Comparison of ENCODE assay signal across 8 mouse cellular contexts in genomic region chr9:113932501-113932900, GRCm38 (mm10). TPM values are rescaled to one million over a fixed set of nuclear protein-coding genes. Genes with fewer than 3 reads are reported as not detected.
DNase-seq lines count a peak whose midpoint lies in the region; ATAC-seq and TF ChIP-seq lines count a peak whose summit lies in the region.

No protein-coding gene starts in this region.

- H3K4me2 ChIP-seq in heart, embryonic 16.5 days (ENCODE audit: low read depth, low read length), result peak overlapping the region; percentile 64
- peak overlapping the region; percentile 76 for H3K4me2 ChIP-seq in limb, embryonic 13.5 days (replicated peaks)

- no peak for ATAC-seq in heart, embryonic 16.5 days (replicated peaks; ENCODE audit: extremely low read depth, insufficient read depth, low FRiP score)
- ATAC-seq in limb, embryonic 13.5 days (ENCODE audit: low FRiP score, low read depth), result no peak

- no peaks in the 10 kb centered on the region for H3K36me3 ChIP-seq in heart, embryonic 16.5 days (ENCODE audit: control insufficient read depth, insufficient read depth)
- no peaks in the 10 kb centered on the region for H3K36me3 ChIP-seq in limb, embryonic 13.5 days

- peaks cover 3% of the 10 kb centered on the region; the same call in 1 of the 2 replicates for H3K4me1 ChIP-seq in lung, adult 2 months (ENCODE audit: control insufficient read depth, insufficient read depth, low read length)
- peaks cover 23% of the 10 kb centered on the region for H3K4me1 ChIP-seq in heart, embryonic 16.5 days (ENCODE audit: control insufficient read depth, insufficient read depth, low read length)
- H3K4me1 ChIP-seq in limb, embryonic 13.5 days, result peaks cover 32% of the 10 kb centered on the region

- TF ChIP-seq POLR2A in lung, adult 2 months (IDR thresholded peaks at IDR 0.05; ENCODE audit: borderline replicate concordance, extremely low read depth, low read depth, low read length), result no peak

- no peak for TF ChIP-seq CTCF in lung, adult 2 months (IDR thresholded peaks at IDR 0.05; ENCODE audit: insufficient read depth, low read length)

- peak overlapping the region; percentile 84 for H3K27ac ChIP-seq in heart, embryonic 16.5 days (ENCODE audit: low read length)
- H3K27ac ChIP-seq in limb, embryonic 13.5 days, result peak overlapping the region; percentile 24; the same call in 1 of the 2 replicates

- H3K27me3 ChIP-seq in heart, embryonic 16.5 days (ENCODE audit: control insufficient read depth, insufficient read depth, low read length), result no peaks in the 10 kb centered on the region
- H3K27me3 ChIP-seq in limb, embryonic 13.5 days, result no peaks in the 10 kb centered on the region

- peak; percentile 10 for DNase-seq in lung, adult 2 months
- no peak for DNase-seq in lung, postnatal 36 days
- DNase-seq in adrenal gland, postnatal 36 days, result peak; percentile 17 to 30
- peak; percentile 4 for DNase-seq in retina, postnatal 1 day
- DNase-seq in frontal cortex, postnatal 10 days (ENCODE audit: low spot score in 2 of 2), result no peak
- no peak for DNase-seq in layer of hippocampus, adult 11-12 months (ENCODE audit: low spot score)

- peak overlapping the region; percentile 1 for H3K4me3 ChIP-seq in lung, adult 2 months (replicated peaks; ENCODE audit: extremely low read depth, low read depth, low read length)
- peak overlapping the region; percentile 98 for H3K4me3 ChIP-seq in heart, embryonic 16.5 days (ENCODE audit: low read length)
- peak overlapping the region; percentile 99 for H3K4me3 ChIP-seq in limb, embryonic 13.5 days

- H3K9me3 ChIP-seq in heart, embryonic 16.5 days (replicated peaks; ENCODE audit: control insufficient read depth, low read length), result no peaks in the 10 kb centered on the region
- no peaks in the 10 kb centered on the region for H3K9me3 ChIP-seq in limb, embryonic 13.5 days

- peak overlapping the region; percentile 98 for H3K9ac ChIP-seq in heart, embryonic 16.5 days (ENCODE audit: low read length)
- peak overlapping the region; percentile 96 for H3K9ac ChIP-seq in limb, embryonic 13.5 days

- WGBS in lung, adult 2 months, result 11% methylated on average over 11 of the region's 11 CpGs
- 19% methylated on average over 11 of the region's 11 CpGs for WGBS in heart, embryonic 16.5 days
- 25% methylated on average over 11 of the region's 11 CpGs for WGBS in limb, embryonic 13.5 days

RNA-seq across cellular contexts. Expression of gene Ubp1, which starts 1.8 kb away (rescaled TPM):
- polyA plus RNA-seq in lung, adult 2 months (2012; rRNA removed), result 37.9 and 55.9 TPM in 2 replicates
- 10 to 100 TPM; 53.6 to 54.6 TPM for total RNA-seq in adrenal gland, postnatal 36 days (2021)
- 20.4 and 21.7 TPM in 2 replicates for polyA plus RNA-seq in heart, embryonic 16.5 days (2015; fragmentation: Nextera tagmentation; extraction: Ambion mirVana)
- 37.6 and 41.4 TPM in 2 replicates for polyA plus RNA-seq in limb, embryonic 13.5 days (2015; fragmentation: Nextera tagmentation; extraction: Ambion mirVana)

Comparison
In these comparisons a context has a peak if more than half of its experiments do, and no peak if none do; other contexts are left out.
1. DNase-seq: peak in lung, adult 2 months (single experiment), adrenal gland, postnatal 36 days (2 of 2) and retina, postnatal 1 day (single experiment); none in lung, postnatal 36 days (single experiment), frontal cortex, postnatal 10 days (0 of 2) and layer of hippocampus, adult 11-12 months (single experiment).
2. H3K4me3 ChIP-seq: peak in every context shown above with its lines; median percentile 99 in limb, embryonic 13.5 days; 98 in heart, embryonic 16.5 days; 1 in lung, adult 2 months.